Mouse (Mus musculus): ENCODE results near the gene Slc25a18. TPM values are rescaled to one million over a fixed set of nuclear protein-coding genes. Genes with fewer than 3 reads are reported as not detected.
"Not testable (repeated sequence)": the region's sequence is repeated elsewhere in the genome, so short reads cannot be mapped to it uniquely, and the experiment has no call there.

The Slc25a18 gene
- total RNA-seq, 2 experiments from 2014 or later, result 62.2 to 62.6 TPM

GRCm38 (mm10) chr6:120796111-120796510 is 22.7 kb downstream of the Slc25a18 start:
- peak; percentile 28 to 67 for DNase-seq (ENCODE audit: low spot score in 2 of 2)

- no peak for DNase-seq (ENCODE audit: low spot score in 2 of 2)
Observed at GRCm38 (mm10) chr6:120798019-120798418, 24.6 kb downstream of the Slc25a18 start.

- DNase-seq (ENCODE audit: low spot score in 2 of 2), result no peak
Observed at GRCm38 (mm10) chr6:120798905-120799304, 25.5 kb downstream of the Slc25a18 start.

DNA sequence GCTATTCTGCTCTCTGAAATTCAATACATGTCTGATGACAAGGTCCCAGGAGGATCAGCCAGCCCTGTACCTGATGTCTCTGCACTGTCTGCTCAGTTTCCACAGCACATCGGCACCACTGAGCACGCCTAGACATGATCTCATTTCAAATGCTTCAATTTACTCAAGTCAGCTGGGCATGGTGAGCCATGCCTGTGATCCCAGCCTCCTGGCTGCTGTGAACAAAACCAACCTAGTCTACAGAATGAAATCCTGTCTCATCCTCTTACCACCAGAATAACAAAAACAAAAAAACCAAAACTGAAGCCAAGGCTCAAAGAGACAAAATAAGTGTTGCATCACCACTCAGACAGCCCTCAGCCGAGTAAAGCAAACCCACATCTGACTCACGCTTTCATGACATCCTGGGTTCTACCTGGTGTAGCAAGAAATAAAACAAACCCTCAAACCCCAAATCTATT is 26.2 kb downstream of the Slc25a18 start:
- peak in 1 of 2 experiments; percentile 42 for DNase-seq (ENCODE audit: low spot score in 2 of 2)

GRCm38 (mm10) chr6:120806999-120807737 is 33.8 kb downstream of the Slc25a18 start:
- DNase-seq (ENCODE audit: low spot score in 2 of 2), result no peak

- DNase-seq (ENCODE audit: low spot score in 2 of 2), result no peak
Observed at GRCm38 (mm10) chr6:120807738-120808081, 34.3 kb downstream of the Slc25a18 start.

DNA sequence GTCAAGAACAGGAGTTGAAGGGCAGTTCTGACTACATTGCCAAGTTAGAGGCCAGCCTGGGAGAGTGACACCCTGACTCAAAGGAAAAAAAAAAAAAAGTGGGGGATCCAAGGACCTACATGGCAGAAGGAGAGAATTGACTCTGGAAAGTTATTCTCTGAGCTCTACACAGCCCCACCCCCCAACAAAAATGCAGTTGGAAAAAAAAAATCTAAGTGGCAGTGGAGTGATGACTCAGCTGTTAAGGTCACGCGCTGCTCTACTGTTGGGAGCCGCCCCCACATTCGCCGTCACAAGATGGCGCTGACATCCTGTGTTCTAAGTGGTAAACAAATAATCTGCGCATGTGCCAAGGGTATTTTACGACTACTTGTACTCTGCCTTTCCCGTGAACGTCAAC is 38.6 kb downstream of the Slc25a18 start:
- not testable (repeated sequence) for DNase-seq (ENCODE audit: low spot score in 2 of 2)

DNA sequence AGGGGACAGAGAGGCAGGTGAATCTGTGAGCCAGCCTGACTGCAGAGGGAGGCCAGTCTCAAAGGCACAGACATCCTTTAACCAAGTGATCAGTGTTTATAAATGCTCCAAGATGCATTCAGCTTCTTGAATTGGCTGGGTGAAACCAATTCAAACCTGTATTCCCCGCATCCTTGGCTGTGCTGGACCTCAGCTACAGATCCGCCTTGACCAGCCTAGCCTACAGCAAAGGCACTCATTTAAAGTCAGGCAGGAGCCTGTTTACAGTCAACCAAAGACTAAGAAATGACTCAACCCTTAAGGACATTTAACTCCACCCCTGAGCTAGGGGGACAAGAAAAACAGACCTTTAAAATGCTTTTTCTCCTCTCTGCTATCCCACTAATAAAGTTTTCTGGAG is 45.9 kb downstream of the Slc25a18 start:
- no peak for DNase-seq (ENCODE audit: low spot score in 2 of 2)

GRCm38 (mm10) chr6:120820144-120820543 is 46.8 kb downstream of the Slc25a18 start:
- no peak for DNase-seq (ENCODE audit: low spot score in 2 of 2)

DNA sequence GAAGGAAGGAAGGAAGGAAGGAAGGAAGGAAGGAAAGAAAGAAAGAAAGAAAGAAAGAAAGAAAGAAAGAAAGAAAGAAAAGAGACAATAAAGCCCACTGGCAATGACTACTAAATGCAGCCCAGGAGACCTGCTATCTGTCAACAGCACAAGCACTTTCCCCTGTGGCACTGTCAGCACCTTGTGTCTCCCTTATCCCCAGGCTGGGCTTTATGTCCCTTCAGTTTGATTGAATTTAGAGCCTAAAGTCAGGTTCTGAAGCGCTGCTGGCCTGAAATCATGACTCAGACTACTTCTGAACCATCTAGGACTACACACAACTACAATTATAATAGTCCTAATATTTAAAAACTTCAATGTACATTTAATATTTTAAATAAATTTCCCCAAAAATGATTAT is 47.6 kb downstream of the Slc25a18 start:
- no peak for DNase-seq (ENCODE audit: low spot score in 2 of 2)

DNA sequence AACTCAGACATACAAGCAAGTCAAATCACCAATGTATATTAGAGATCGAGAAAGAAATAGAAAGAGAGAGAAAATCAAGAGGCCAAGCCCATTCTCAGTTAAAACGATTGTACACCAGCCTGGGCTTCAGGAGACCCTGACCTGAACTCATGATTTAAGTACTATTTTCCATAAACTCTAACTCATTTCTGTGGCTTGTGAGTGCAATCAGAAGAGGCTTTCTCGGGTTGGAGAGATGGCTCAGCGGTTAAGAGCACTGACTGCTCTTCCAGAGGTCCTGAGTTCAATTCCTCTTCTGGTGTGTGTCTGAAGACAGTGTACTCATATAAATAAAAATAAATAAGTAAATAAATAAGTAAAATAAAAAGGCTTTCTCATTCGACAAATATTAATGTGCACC is 48.3 kb downstream of the Slc25a18 start:
- no peak for DNase-seq (ENCODE audit: low spot score in 2 of 2)

- peak; percentile 91 to 93 for DNase-seq (ENCODE audit: low spot score in 2 of 2)
Observed at GRCm38 (mm10) chr6:120822307-120822928, 49.0 kb downstream of the Slc25a18 start, which contains the start of gene Atp6v1e1. TSS of gene Atp6v1e1 (minus strand) at chr6:120822793.

GRCm38 (mm10) chr6:120822937-120823614 is 49.7 kb downstream of the Slc25a18 start:
- DNase-seq (ENCODE audit: low spot score in 2 of 2), result no peak

GRCm38 (mm10) chr6:120830056-120830455 is 56.7 kb downstream of the Slc25a18 start:
- no peak for DNase-seq (ENCODE audit: low spot score in 2 of 2)

DNA sequence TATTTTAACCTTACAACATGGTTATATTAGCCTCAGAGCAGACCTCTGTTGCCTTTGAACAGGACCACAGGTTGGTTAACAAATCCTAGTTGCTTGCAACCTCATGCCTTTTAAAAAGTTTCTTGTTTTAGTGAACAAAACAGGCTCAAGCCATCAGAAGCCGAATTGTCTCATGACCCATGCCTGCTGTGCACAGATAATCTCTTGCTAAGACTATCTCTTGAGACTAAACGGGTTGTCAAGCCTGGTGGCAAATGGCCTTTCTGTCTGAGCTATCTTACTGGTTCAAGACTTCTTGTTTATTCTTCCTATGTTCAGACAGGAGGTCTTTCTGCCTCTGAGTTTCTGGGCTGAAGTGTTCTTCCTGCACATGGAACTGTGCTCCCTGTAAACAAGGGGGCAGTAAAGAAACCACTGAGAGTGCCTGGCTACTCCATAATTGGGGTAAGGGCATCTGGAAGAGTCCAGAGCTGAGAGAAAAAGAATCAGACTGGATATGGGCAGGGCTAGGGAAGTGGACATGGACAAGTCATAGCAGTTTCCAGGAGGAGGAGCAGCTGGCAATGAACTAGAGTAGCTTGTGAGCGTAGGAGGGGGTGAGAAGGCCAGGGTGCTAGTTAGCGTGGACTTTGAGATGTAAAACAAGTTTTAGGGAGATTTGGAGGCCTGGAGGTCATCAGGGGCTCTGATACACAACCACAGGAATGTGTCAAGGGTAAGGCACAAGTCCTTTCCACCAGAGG is 57.7 kb downstream of the Slc25a18 start:
- no peak for DNase-seq (ENCODE audit: low spot score in 2 of 2)

GRCm38 (mm10) chr6:120832097-120832496 is 58.7 kb downstream of the Slc25a18 start:
- no peak for DNase-seq (ENCODE audit: low spot score in 2 of 2)

DNA sequence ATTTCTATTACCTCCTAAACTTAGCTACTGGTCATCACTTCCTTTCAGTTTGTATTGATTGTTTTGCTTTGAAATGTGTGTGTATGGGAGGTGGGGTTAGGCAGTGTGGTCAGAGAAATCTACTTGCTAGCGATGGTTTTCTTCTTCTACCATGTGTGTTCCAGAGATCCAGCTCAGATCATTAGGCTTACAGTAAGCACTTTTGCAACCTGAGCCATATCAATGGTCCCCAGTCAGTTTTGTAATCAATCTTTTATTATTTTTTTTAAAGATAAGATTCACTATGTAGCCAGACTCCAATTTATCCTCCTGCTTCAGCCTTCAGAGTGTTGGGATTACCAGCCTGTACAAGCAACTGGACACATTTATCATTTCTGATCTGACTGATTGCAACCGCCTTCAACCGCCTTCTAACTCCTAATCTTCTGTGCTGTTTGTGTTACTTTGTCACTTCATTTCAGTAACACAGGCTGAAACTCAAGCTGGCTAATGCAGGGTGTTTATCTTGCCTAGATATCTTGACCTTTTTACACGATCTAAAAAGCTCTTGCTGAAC is 61.5 kb downstream of the Slc25a18 start:
- no peak for DNase-seq (ENCODE audit: low spot score in 2 of 2)

DNA sequence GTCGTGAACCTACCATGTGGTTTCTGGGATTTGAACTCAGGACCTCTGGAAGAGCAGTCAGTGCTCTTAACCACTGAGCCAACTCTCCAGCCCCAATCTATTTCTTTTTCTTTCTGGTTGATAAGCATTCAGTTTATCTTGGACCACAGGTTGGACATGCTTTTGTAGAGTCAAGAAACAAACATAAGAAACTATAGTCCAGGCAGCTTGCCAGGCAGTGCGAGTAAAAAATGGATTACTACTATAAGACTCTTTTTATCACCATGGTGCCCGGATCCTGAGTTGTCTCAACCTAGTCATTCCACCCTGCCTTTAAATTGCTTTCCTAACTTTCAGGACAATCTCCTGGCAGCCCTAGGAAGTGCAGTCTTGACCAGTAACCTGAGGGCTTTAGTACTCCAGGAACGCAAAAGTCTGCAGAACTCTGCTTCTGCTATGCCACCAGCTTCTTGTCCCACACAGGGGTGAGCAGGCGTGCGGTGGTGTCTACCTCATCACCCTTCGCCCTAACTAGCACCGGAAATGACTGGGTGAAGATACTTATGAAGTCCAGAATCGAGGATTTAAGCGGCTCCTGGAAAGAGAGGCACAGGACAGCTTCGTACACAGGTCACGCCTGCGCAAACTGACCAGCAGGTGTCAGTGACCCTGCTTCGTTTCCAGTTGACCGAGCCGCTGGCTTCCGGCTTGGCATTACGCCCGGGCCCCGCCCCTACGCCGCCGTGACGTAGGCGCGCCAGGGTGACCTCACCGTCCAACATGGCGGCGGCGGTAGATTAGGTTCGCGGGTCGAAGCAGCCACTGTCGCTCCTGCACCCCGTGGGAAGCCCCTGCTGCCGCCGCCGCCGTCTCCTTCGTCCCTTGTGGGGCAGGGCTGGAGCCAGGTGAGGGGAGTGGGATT is 62.3 kb downstream of the Slc25a18 start, which contains the start of gene Bcl2l13:
Gene Bcl2l13, plus strand, starts transcription at position 739 of the 901 bp plus-strand sequence.
- DNase-seq (ENCODE audit: low spot score in 2 of 2), result peak; percentile 86 to 95

DNA sequence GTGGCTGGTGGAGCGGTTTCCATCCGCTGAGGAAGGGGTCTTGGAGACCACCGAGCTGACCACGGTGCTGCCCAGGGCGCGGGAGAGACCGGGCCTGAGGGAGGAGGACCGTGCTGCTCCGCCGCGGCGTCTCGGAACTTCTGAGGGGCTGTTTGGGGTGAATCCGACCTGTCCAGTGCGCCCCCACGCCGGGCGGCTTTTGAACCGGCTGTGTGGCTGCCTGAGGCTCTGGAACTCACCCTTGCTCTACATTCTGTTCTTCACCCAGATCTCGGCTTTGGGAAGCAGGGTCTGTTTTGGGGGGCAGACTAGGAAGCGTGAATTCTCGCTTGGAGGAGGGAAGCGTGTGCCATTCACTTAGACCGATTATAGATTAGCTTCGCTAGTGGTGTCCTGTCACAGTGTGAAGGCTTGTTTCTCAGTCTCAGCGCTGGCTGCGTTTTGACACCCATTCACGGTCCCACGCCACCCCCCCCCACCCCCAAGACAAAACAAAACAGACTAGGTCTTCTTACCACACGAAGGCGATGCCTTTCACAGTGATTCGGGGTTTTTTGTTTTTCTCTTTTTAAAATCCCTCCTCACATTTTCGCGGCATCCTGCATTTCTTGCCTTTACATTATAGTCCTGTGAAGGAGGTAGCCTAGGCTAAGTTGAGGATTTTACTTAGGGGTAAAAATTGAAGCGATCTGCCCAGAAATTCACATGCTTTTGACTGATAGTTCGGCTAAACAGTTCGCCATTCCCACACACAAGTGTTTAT is 63.2 kb downstream of the Slc25a18 start:
- DNase-seq (ENCODE audit: low spot score in 2 of 2), result peak in 1 of 2 experiments; percentile 44
